Mouse (Mus musculus) ES-Bruce4 (cell line): ENCODE results near the gene 3110082I17Rik.

Experiments used
- CTCF ChIP-seq: IDR thresholded peaks from one replicate; pipeline ENCODE4 v1.8.1; 2011; ENCODE audit warnings: low read depth, low read length
- POLR2A ChIP-seq: IDR thresholded peaks from one replicate; pipeline ENCODE4 v1.8.1; 2011; ENCODE audit warnings: low read length; ENCODE audit not compliant: insufficient read depth

GRCm38 (mm10) chr5:139491348-139491747 is 31.0 kb upstream of the 3110082I17Rik start:
- TF ChIP-seq CTCF, result no peak
- no peak for TF ChIP-seq POLR2A
